Mouse (Mus musculus): ENCODE results near the gene Mrpl1.

DNA sequence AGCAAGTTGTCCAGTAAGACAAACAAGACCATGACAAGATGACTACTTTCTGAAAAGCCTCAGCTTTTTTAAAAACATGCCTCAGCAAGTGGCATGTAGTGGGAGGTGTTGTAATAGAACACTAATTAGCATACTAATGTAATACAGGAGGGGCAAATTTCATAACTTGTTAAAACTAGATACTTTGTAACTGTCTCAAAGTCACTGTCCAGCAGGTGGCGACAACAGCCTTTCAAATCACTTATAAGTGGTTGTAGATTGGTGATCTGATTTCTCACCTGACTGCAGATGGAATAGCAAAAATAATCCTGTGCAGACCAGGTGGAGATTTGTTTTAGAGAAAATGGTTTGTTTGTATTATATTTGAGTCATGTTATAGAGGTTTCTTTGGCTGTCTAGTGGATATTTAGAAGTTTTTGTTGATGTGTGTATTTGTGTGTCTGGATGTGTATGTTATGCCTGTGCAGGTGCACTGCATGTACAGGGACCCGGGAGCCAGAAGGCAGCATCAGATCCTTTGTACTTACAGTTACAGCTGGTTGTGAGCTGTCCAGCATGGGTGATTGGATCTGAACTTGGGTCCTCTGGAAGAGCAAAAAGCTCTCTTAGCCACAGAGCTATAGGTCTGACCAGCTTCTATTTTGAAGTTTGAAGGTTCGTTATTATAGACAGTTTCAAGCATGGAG is 57.9 kb downstream of the Mrpl1 start:
- no peak for TF ChIP-seq POLR2A (IDR thresholded peaks at IDR 0.05; ENCODE audit: insufficient read depth, low read depth, low read length)
- TF ChIP-seq CTCF (IDR thresholded peaks at IDR 0.05; ENCODE audit: insufficient read depth, low read depth, low read length), result no peak

All from olfactory bulb, adult 2 months (tissue).